Mouse (Mus musculus): ENCODE measurements at regions not wholly inside any gene's neighbourhood (a gene's known extent, or its start where the extent isn't known, plus 50 kb on each side); places are given as distances from the start of the nearest gene placed in this dataset.

DNA sequence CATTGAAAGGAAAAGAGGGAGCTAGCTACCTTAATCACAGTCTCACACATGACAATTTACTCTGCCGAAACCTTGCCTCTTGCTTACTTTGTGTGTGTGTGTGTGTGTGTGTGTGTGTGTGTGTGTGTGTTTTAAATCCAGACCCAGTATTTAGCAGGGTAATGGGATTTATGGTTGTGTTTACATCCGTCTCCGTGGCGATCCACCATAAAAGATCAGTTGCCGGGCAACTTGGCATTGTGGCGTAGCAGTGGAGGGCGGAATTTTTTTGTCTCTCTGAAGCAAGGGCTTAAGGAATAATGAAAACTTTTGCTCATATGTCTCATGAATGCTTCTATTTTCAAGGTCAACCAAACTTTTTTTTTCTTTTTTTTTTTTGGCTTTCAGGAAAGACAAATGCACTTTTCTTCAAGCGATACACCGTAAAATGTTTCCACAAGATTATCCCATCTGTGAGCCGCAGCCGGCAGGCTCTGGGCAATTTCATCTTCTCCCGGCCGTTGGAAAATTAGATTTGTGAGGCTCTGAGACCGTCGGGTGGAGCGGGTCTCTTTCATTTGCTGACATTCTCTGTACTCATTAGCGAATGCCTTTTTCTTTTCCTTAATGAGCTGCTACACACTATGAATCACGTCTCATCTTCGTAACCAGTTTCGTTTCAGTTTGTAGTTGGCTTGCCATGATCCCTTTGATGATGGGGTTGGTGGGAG is 53.9 kb upstream of the Ptch1 start:
- 30% methylated on average over 20 of the region's 20 CpGs for WGBS
- peak overlapping the region; percentile 22; the same call in 1 of the 2 replicates for H3K4me3 ChIP-seq (ENCODE audit: insufficient read depth, low read depth, low read length)
- no peak overlapping the region for H3K27ac ChIP-seq (ENCODE audit: insufficient read depth, low read depth, low read length)
- no peaks in the 10 kb centered on the region for H3K4me1 ChIP-seq (ENCODE audit: control insufficient read depth, insufficient read depth, low read length)
- no peaks in the 10 kb centered on the region for H3K36me3 ChIP-seq (ENCODE audit: control insufficient read depth, insufficient read depth, low read length)
- no peaks in the 10 kb centered on the region for H3K27me3 ChIP-seq (replicated peaks; ENCODE audit: control insufficient read depth, insufficient read depth, low read length)
- TF ChIP-seq POLR2A (IDR thresholded peaks at IDR 0.05; ENCODE audit: low read depth, low read length), result no peak
- no peak for TF ChIP-seq CTCF (conservative IDR thresholded peaks at IDR 0.05; ENCODE audit: insufficient read depth, insufficient read length, low read depth, low read length)
- peak; percentile 5 for DNase-seq

DNA sequence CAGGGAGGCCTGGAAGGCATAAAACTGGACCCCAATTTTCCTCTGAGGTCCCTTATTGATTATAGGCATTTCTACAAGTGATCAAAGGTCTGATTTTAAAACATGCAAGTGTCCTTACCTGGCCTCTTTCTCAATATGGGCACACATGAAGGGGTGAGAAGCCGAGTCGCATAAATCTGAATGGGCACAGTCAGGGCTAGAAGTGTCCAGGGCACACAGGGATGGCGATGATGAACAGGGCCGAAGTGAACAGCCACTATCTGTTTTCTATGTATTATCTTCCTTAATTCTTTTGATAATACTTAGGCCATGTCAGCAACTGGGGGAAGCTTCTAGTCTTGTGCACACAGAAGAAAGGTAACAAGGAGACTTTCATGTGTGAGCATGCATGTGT is 54.5 kb upstream of the Ptch1 start:
- no peak overlapping the region for H3K4me3 ChIP-seq (ENCODE audit: insufficient read depth, low read depth, low read length)
- no peaks in the 10 kb centered on the region for H3K27me3 ChIP-seq (replicated peaks; ENCODE audit: control insufficient read depth, insufficient read depth, low read length)
- no peaks in the 10 kb centered on the region for H3K4me1 ChIP-seq (ENCODE audit: control insufficient read depth, insufficient read depth, low read length)
- no peak overlapping the region for H3K27ac ChIP-seq (ENCODE audit: insufficient read depth, low read depth, low read length)
- TF ChIP-seq POLR2A (IDR thresholded peaks at IDR 0.05; ENCODE audit: low read depth, low read length) (no peak), CTCF (conservative IDR thresholded peaks at IDR 0.05; ENCODE audit: insufficient read depth, insufficient read length, low read depth, low read length) (no peak)
- no peaks in the 10 kb centered on the region for H3K36me3 ChIP-seq (ENCODE audit: control insufficient read depth, insufficient read depth, low read length)
- WGBS, result 96% methylated on average over 4 of the region's 4 CpGs
- no peak for DNase-seq

DNA sequence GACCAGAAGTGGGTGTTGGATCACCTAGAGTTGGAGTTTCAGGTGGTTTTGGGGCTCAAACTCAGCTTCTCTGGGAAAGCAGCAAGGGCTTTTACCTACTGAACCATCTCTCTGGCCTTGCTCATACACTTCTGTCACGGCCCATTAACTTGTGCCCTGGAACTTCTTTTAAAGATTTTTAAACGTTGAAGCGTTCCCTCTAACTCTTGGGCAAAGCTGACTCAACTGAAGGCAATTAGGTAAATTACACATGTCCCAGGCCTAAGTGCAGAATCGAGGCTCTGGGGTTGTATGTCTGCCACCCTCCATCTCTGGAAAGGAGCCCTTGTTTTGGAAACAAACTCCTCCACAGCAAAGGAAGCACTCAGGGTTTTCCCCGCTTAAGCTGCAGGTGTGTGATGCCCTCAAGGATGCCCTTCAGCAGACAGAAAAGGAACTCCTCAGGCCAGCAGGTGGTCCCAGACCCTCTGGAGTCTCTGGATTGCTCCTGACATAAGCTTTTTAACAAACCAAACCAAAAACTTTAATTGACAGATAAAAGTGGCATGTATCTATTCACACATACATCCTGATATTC is 58.5 kb upstream of the Ptch1 start:
- WGBS, result 38% methylated on average over 5 of the region's 5 CpGs
- H3K27ac ChIP-seq (ENCODE audit: insufficient read depth, low read depth, low read length), result no peak overlapping the region
- no peaks in the 10 kb centered on the region for H3K27me3 ChIP-seq (replicated peaks; ENCODE audit: control insufficient read depth, insufficient read depth, low read length)
- no peak for TF ChIP-seq POLR2A (IDR thresholded peaks at IDR 0.05; ENCODE audit: low read depth, low read length)
- TF ChIP-seq CTCF (conservative IDR thresholded peaks at IDR 0.05; ENCODE audit: insufficient read depth, insufficient read length, low read depth, low read length), result no peak
- peak; percentile 40 for DNase-seq
- H3K4me1 ChIP-seq (ENCODE audit: control insufficient read depth, insufficient read depth, low read length), result no peaks in the 10 kb centered on the region
- H3K4me3 ChIP-seq (ENCODE audit: insufficient read depth, low read depth, low read length), result no peak overlapping the region
- H3K36me3 ChIP-seq (ENCODE audit: control insufficient read depth, insufficient read depth, low read length), result no peaks in the 10 kb centered on the region

DNA sequence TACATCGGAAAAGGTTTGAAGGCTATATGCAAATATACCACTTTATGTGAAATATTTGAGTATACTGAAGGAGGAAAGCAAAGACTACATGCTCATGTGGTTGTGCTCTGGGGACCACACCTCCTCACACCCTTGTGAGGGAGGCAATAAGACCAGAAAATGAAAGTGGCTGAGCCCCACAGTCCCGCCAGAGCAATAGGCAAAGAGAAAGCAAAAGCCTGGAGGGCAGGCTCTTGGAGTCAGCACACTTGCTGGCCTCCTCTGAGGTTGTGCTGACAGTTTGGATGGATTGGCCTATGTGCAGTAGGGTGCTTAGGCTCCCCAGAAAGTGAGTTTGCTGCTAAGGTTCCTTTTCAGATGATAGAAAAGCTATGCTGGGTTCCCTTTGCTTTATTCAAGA is 60.9 kb upstream of the Ptch1 start:
- Histone ChIP-seq H3K27ac (ENCODE audit: insufficient read depth, low read depth, low read length) (no peak overlapping the region), H3K27me3 (replicated peaks; ENCODE audit: control insufficient read depth, insufficient read depth, low read length) (no peaks in the 10 kb centered on the region), H3K36me3 (ENCODE audit: control insufficient read depth, insufficient read depth, low read length) (no peaks in the 10 kb centered on the region), H3K4me1 (ENCODE audit: control insufficient read depth, insufficient read depth, low read length) (no peaks in the 10 kb centered on the region), H3K4me3 (ENCODE audit: insufficient read depth, low read depth, low read length) (no peak overlapping the region)
- WGBS, result 92% methylated on average over 2 of the region's 2 CpGs
- TF ChIP-seq POLR2A (IDR thresholded peaks at IDR 0.05; ENCODE audit: low read depth, low read length) (no peak), CTCF (conservative IDR thresholded peaks at IDR 0.05; ENCODE audit: insufficient read depth, insufficient read length, low read depth, low read length) (no peak)
- DNase-seq, result no peak

DNA sequence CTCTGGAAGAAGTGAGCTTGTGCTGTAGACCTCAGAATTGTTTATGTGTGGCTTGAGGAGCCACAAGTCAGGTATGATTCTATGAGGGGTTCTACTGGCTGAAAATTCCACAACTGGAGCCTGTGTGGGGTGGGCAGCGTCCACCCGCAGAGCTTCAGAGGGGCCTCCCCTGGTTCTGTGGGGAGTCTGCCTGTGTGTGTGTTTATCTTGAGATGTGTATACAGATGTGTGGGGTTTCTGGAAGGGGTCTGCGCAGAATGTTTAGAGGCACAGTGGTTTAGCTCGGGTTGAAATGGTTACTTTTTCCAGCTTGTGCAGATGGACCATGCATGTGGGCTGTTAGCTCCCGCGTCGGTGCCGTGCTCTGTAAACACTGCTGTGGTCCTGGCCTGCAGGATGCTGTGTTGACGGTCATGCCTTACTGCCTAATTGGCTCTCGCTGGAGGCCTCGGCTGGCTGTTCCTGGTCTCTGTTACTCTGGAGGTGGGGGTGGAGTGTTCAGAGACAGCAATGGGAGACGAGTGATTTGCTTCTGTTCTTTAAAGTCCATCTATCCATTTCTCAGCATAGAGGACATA is 68.3 kb upstream of the Ptch1 start:
- no peaks in the 10 kb centered on the region for H3K36me3 ChIP-seq (ENCODE audit: control insufficient read depth, insufficient read depth, low read length)
- H3K27me3 ChIP-seq (replicated peaks; ENCODE audit: control insufficient read depth, insufficient read depth, low read length), result no peaks in the 10 kb centered on the region
- DNase-seq, result peak; percentile 13
- WGBS, result 53% methylated on average over 12 of the region's 12 CpGs
- no peak overlapping the region for H3K4me3 ChIP-seq (ENCODE audit: insufficient read depth, low read depth, low read length)
- H3K4me1 ChIP-seq (ENCODE audit: control insufficient read depth, insufficient read depth, low read length), result no peaks in the 10 kb centered on the region; the same call in 1 of the 2 replicates
- TF ChIP-seq CTCF (conservative IDR thresholded peaks at IDR 0.05; ENCODE audit: insufficient read depth, insufficient read length, low read depth, low read length) (no peak), POLR2A (IDR thresholded peaks at IDR 0.05; ENCODE audit: low read depth, low read length) (no peak)
- H3K27ac ChIP-seq (ENCODE audit: insufficient read depth, low read depth, low read length), result no peak overlapping the region

DNA sequence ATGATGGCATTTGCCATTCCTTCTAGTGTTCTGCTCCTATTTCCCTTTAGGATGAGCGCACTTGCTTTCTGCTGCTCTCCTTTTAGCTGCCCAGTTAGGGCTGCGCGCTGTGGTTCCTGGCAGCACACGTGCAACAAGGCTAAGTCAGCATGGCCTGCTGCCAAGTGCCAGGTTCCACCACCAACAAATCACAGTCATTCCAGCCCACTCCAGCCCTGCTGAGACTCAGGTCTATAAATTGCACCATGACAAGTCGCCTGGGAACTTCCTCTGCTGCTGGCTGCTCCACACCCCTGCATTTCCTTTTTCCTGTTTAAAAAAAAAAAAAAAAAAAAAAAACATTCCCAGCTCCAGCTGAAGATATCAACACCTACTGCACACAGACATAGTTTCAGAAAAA is 69.2 kb upstream of the Ptch1 start:
- peak; percentile 93 for DNase-seq
- H3K4me3 ChIP-seq (ENCODE audit: insufficient read depth, low read depth, low read length), result no peak overlapping the region
- peak overlapping the region; percentile 84 for H3K27ac ChIP-seq (ENCODE audit: insufficient read depth, low read depth, low read length)
- WGBS, result 8% methylated on average over 5 of the region's 5 CpGs
- H3K36me3 ChIP-seq (ENCODE audit: control insufficient read depth, insufficient read depth, low read length), result no peaks in the 10 kb centered on the region
- no peaks in the 10 kb centered on the region for H3K27me3 ChIP-seq (replicated peaks; ENCODE audit: control insufficient read depth, insufficient read depth, low read length)
- TF ChIP-seq POLR2A (IDR thresholded peaks at IDR 0.05; ENCODE audit: low read depth, low read length), result no peak
- TF ChIP-seq CTCF (conservative IDR thresholded peaks at IDR 0.05; ENCODE audit: insufficient read depth, insufficient read length, low read depth, low read length), result no peak
- H3K4me1 ChIP-seq (ENCODE audit: control insufficient read depth, insufficient read depth, low read length), result no peaks in the 10 kb centered on the region; the same call in 1 of the 2 replicates

DNA sequence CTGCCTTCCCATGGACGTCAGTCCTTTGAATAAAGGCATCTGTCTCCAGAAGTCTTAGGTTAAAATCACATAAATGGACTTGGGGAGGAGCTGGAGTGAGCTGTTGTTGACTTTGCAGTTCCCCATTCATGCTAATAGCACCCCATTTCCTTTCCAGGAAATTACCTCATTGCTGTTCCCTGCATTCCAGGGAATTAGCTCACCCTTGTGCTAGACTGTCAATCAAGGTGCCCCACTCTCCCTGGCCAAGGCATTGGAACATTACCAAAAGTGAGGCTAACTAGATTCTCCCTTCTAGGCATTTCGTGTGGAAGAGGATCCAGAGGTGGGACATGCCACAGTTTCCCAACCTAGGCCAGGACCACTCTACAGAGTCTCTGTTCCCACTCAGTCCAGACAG is 70.0 kb upstream of the Ptch1 start:
- H3K27ac ChIP-seq (ENCODE audit: insufficient read depth, low read depth, low read length), result peak overlapping the region; percentile 84

More for the DNA sequence above, 70.0 kb upstream of the Ptch1 start:
- TF ChIP-seq CTCF (conservative IDR thresholded peaks at IDR 0.05; ENCODE audit: insufficient read depth, insufficient read length, low read depth, low read length) (no peak), POLR2A (IDR thresholded peaks at IDR 0.05; ENCODE audit: low read depth, low read length) (no peak)
- Histone ChIP-seq H3K27me3 (replicated peaks; ENCODE audit: control insufficient read depth, insufficient read depth, low read length) (no peaks in the 10 kb centered on the region), H3K36me3 (ENCODE audit: control insufficient read depth, insufficient read depth, low read length) (no peaks in the 10 kb centered on the region), H3K4me1 (ENCODE audit: control insufficient read depth, insufficient read depth, low read length) (no peaks in the 10 kb centered on the region; the same call in 1 of the 2 replicates), H3K4me3 (ENCODE audit: insufficient read depth, low read depth, low read length) (no peak overlapping the region)
- DNase-seq, result peak; percentile 73
- 49% methylated on average over 2 of the region's 2 CpGs for WGBS
